Mouse (Mus musculus) G1E (cell line): ENCODE measurements at regions not wholly inside any gene's neighbourhood (a gene's known extent, or its start where the extent isn't known, plus 50 kb on each side); places are given as distances from the start of the nearest gene placed in this dataset.
A peak's percentile ranks its signal among the peaks of the same experiment; 100 is the strongest.

ENCODE experiments used
- ATAC-seq: 2 replicates; pipeline ENCODE4 v1.8.0; 2016; ENCODE audit warnings: mild to moderate bottlenecking; ENCODE audit not compliant: insufficient number of reproducible peaks, poor library complexity, low FRiP score, severe bottlenecking; ENCODE audit errors: extremely low read depth
- DNase-seq: peaks from one replicate; pipeline ENCODE4 v3.0.0; 2012; ENCODE audit warnings: low spot score
- H3K27me3 ChIP-seq: 2 replicates; pipeline ENCODE4 v1.6.1; 2012; ENCODE audit warnings: mild to moderate bottlenecking, low read length, inconsistent platforms; ENCODE audit not compliant: insufficient read depth
- H3K36me3 ChIP-seq: replicated peaks from 2 replicates; pipeline ENCODE3; 2012; ENCODE audit warnings: mild to moderate bottlenecking, inconsistent platforms
- H3K4me1 ChIP-seq: 2 replicates; pipeline ENCODE4 v1.6.1; 2012; ENCODE audit warnings: low read depth, low read length, inconsistent platforms, mixed read lengths; ENCODE audit not compliant: insufficient read depth
- H3K4me3 ChIP-seq: 2 replicates; pipeline ENCODE4 v1.5.1; 2012; ENCODE audit warnings: low read depth, mild to moderate bottlenecking, inconsistent platforms, low read length, moderate library complexity, mixed read lengths
- H3K9me3 ChIP-seq: replicated peaks from 2 replicates; pipeline ENCODE4 v1.6.1; 2012; ENCODE audit warnings: inconsistent platforms
- CTCF ChIP-seq: IDR thresholded peaks from 2 replicates; pipeline ENCODE4 v1.5.1; 2012; ENCODE audit warnings: low read depth, low read length, inconsistent platforms, mixed read lengths
- GATA1 ChIP-seq: IDR thresholded peaks from 2 replicates; pipeline ENCODE4 v1.6.1; 2012; ENCODE audit warnings: borderline replicate concordance, low read length, inconsistent platforms, mixed read lengths
- GATA2 ChIP-seq: IDR thresholded peaks from 2 replicates; pipeline ENCODE4 v1.6.1; 2012; ENCODE audit warnings: low read depth, low read length, inconsistent platforms, borderline replicate concordance
- POLR2AphosphoS5 ChIP-seq: IDR thresholded peaks from 2 replicates; pipeline ENCODE4 v1.6.1; 2012; ENCODE audit warnings: low read depth, low read length, inconsistent platforms; ENCODE audit not compliant: insufficient replicate concordance
- TAL1 ChIP-seq: conservative IDR thresholded peaks from 2 replicates; pipeline ENCODE4 v1.6.1; 2012; ENCODE audit warnings: low read depth, low read length, inconsistent platforms, mixed read lengths

DNA sequence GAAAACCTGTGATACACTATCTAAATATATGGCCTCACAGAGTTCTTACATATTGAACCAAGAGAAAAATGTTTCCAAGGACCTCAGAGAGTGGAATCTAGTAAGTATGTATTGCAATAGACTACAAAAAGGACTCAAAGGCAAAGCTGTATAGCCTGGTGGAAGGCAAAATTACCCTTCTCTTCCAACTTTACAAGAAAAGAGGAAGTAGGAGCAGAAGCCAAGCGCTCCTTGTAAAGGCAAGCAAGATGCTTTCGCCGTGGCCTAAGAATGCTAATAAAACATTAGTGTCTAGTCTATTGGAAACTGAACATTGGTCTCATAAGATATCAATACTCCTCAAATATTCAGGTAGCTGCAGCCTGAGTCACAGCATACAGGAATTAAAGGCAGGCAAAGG, 134.0 kb downstream of the Gm9733 start:
- no peak for ATAC-seq
- H3K9me3 ChIP-seq: no peaks in the 10 kb centered on the region
- H3K4me3 ChIP-seq: no peak overlapping the region

DNA sequence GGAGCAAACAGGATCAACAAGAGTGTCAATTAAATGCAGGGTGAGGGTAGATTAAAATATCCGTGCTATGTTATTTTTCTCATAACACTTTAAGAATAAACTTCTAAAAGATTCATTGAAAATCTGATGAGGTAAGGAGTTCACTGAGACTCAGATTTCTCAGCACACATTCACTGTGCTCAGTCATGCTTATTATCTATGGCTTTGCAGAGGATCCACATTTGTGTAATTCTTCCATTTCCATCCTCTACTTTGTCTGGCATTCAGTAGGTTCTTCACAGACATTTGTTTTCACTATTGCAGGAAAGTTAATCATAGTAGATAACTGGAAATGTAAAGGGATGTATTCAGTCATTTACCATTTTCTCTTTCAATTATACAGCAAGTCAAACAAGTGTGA, 131.8 kb downstream of the Gm9733 start:
- ATAC-seq (no peak), DNase-seq (no peak)
- Histone ChIP-seq H3K9me3 (no peaks in the 10 kb centered on the region), H3K4me3 (no peak overlapping the region), H3K27me3 (peaks cover 13% of the 10 kb centered on the region), H3K36me3 (no peaks in the 10 kb centered on the region), H3K4me1 (peaks cover 22% of the 10 kb centered on the region)
- TF ChIP-seq GATA1 (no peak), CTCF (no peak), TAL1 (no peak), POLR2AphosphoS5 (no peak), GATA2 (no peak)

More for the DNA sequence above, 134.0 kb downstream of the Gm9733 start:
- TF ChIP-seq TAL1 (no peak), GATA2 (no peak), CTCF (no peak), GATA1 (no peak), POLR2AphosphoS5 (no peak)
- H3K27me3 ChIP-seq: peaks cover 4% of the 10 kb centered on the region; the same call in 1 of the 2 replicates
- DNase-seq: peak; percentile 6
- peaks cover 22% of the 10 kb centered on the region for H3K4me1 ChIP-seq
- no peaks in the 10 kb centered on the region for H3K36me3 ChIP-seq

DNA sequence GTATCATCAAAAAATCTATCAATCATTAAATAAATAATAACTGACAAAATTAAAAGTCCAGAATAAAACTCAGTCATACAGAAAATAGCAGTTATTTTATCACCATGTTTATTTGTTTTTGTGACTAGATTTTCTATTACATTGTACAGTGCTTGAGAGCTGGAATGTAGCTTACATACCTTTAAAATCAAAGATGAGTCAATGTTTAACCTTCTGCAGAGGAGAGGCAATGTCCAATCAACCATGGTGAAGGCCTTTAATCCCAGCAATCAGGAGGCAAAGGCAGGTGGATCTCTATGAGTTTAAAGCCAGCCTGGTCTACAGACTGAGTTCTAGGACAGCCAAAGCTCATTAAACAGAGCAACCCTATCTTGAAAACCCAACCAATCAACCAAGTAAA, 131.1 kb downstream of the Gm9733 start:
- H3K4me1 ChIP-seq: peaks cover 17% of the 10 kb centered on the region
- H3K4me3 ChIP-seq: no peak overlapping the region
- DNase-seq (no peak), ATAC-seq (no peak)
- peaks cover 13% of the 10 kb centered on the region for H3K27me3 ChIP-seq
- no peaks in the 10 kb centered on the region for H3K9me3 ChIP-seq
- H3K36me3 ChIP-seq: no peaks in the 10 kb centered on the region
- TF ChIP-seq CTCF (no peak), TAL1 (no peak), GATA1 (no peak), GATA2 (no peak), POLR2AphosphoS5 (no peak)

DNA sequence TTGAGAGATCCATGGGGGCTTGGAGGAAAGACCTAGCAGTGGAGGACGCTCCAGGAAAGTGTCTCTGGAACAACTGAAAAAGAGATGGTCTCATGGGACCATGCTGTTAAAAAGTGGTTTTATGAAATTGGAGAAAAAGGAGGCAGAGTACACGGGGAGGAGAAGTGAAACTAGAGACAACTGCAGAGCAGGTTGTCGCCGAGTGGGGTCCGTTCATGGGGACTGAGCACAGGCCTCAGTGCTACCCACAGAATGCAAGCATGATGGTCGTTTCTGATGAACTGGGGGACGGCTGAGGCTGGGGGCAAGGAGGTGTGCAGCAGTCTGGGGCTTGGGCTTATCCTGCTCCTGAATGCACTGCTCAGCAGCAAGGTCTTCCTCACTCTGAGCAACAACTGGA, 129.3 kb downstream of the Gm9733 start:
- Histone ChIP-seq H3K4me3 (no peak overlapping the region), H3K4me1 (peaks cover 9% of the 10 kb centered on the region; the same call in 1 of the 2 replicates)
- no peak for ATAC-seq

DNA sequence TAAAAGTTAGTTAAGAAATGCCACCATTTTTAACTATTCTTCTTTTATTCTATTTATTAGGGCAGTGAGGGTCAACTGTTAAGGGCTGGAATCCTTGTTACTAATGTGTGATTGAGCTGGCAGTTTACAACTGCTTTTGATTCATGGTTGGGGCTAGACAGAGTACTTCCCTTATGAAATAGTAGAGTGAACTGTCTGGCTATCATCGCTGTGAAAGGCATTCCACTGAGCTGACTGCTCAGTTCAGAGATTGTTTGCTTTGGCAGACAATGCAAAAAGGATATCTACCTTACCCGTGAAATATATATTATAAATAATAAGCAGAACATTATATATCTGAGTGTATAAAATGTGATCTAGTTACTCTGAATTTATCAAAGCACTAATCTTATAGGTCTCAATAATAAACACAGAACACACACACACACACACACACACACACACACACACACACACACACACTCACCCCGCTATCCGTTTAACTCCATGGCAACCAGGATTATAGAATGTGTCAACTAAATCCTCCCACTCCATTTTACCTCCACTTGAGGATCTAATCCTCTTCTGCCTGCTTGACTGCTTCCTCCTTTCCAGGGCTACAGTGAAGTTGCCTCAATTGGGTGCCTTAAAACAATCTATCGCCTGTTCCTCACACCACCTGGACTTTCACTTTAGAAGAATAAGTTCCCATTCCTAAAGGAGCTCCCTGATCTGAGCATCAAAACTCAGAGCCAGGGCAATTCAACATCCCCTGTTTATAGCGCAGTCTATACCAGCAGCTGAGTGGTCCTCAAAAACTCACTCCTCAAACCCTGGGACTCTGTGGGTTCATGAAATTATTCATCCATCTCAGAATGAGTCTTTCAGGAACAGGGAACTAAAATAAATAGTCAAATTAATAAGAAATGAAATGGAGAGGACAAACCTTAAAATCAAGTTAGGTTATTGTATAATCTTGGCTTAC, 126.6 kb downstream of the Gm9733 start:
- Histone ChIP-seq H3K9me3 (no peaks in the 10 kb centered on the region), H3K4me3 (no peak overlapping the region), H3K36me3 (no peaks in the 10 kb centered on the region), H3K27me3 (peaks cover 15% of the 10 kb centered on the region), H3K4me1 (peaks cover 6% of the 10 kb centered on the region; the same call in 1 of the 2 replicates)
- ATAC-seq (no peak), DNase-seq (no peak)
- TF ChIP-seq CTCF (no peak), POLR2AphosphoS5 (no peak)

More for the DNA sequence above, 129.3 kb downstream of the Gm9733 start:
- no peaks in the 10 kb centered on the region for H3K36me3 ChIP-seq
- no peak for TF ChIP-seq GATA2
- no peak for TF ChIP-seq POLR2AphosphoS5
- no peak for TF ChIP-seq GATA1
- TF ChIP-seq CTCF: no peak
- TF ChIP-seq TAL1: no peak
- H3K9me3 ChIP-seq: no peaks in the 10 kb centered on the region
- peaks cover 13% of the 10 kb centered on the region for H3K27me3 ChIP-seq
- no peak for DNase-seq

DNA sequence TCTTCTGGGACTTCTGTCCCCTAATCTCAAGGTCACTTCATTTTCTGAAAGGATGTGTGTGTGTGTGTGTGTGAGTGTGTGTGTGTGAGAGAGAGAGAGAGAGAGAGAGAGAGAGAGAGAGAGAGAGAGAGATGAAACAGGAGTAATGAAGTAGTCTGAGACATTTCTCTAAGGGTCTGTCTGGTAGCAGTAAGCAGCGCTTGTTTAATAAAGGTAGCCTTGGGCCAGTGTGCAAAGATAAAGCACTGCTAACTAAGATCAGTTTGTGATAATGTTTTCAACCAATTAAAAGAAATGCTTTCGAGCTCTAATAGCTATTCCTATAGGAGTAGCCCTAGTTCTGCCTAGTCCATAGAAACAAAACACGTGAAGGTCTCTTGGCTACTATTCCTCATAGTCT, 119.7 kb downstream of the Gm9733 start:
- TF ChIP-seq GATA2 (no peak), CTCF (no peak)

More for the DNA sequence above, 119.7 kb downstream of the Gm9733 start:
- ATAC-seq: no peak
- H3K9me3 ChIP-seq: no peaks in the 10 kb centered on the region
- no peak overlapping the region for H3K4me3 ChIP-seq
- no peak for DNase-seq
- H3K36me3 ChIP-seq: no peaks in the 10 kb centered on the region
- H3K4me1 ChIP-seq: no peaks in the 10 kb centered on the region
- H3K27me3 ChIP-seq: peaks cover 2% of the 10 kb centered on the region; the same call in 1 of the 2 replicates
